Comparison of ENCODE assay signal across 14 mouse cellular contexts in the genomic region with DNA sequence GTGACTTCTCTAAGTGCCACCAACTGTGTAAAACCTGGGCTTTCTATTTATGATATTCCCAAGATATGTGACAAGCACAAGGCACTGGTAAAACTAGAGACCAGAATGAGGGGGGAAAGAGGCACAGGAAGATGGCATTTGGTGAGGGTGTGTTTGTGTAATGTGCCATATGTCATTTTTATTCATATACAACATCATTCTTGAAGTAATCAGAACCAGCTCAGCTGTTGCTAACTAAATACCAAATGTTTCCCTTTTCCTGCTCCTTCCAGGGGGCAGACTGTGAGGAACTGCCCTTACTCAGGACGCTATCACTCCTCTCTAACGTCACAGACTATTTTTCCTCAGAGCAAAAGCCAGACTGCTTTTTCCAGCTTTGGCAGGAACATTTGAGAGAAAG.
A peak's percentile ranks its signal among the peaks of the same experiment; 100 is the strongest.
DNase-seq lines count a peak whose midpoint lies in the region; ATAC-seq and TF ChIP-seq lines count a peak whose summit lies in the region.
"Had no signal": no experiment of that assay in that cellular context is flagged by ENCODE, and none has a peak within 500 bp of the region (broad histone marks: within the 10 kb centered on the region; RNA-seq: fewer than 3 reads in every experiment).

No protein-coding gene starts in this region.

- no peaks in the 10 kb centered on the region for H3K9me3 ChIP-seq in kidney, postnatal 0 days (replicated peaks; ENCODE audit: low read length)
- H3K9me3 ChIP-seq in forebrain, postnatal 0 days (ENCODE audit: low read length) = no peaks in the 10 kb centered on the region
- H3K9me3 ChIP-seq: liver, embryonic 15.5 days had no signal

- H3K36me3 ChIP-seq in kidney, postnatal 0 days (ENCODE audit: insufficient read depth, low read length) = no peaks in the 10 kb centered on the region
- no peaks in the 10 kb centered on the region for H3K36me3 ChIP-seq in forebrain, postnatal 0 days (ENCODE audit: insufficient read depth)
- H3K36me3 ChIP-seq: liver, embryonic 15.5 days had no signal

- peak; percentile 34; the same call in 1 of the 2 replicates for ATAC-seq in frontal cortex, adult (ENCODE audit: low TSS enrichment)
- no peak for ATAC-seq in kidney, postnatal 0 days (replicated peaks; ENCODE audit: low FRiP score, low read depth)
- ATAC-seq in forebrain, postnatal 0 days = peak; percentile 66
- ATAC-seq: inflammation-experienced regulatory T-cells, adult 6 months had no signal

- H3K9ac ChIP-seq in kidney, postnatal 0 days (ENCODE audit: low read depth, low read length) = no peak overlapping the region
- no peak overlapping the region for H3K9ac ChIP-seq in forebrain, postnatal 0 days
- H3K9ac ChIP-seq: liver, embryonic 15.5 days had no signal

- WGBS in kidney, postnatal 0 days = 25% methylated on average over 2 of the region's 2 CpGs
- 54% methylated on average over 2 of the region's 2 CpGs for WGBS in forebrain, postnatal 0 days

- no peak overlapping the region for H3K27ac ChIP-seq in kidney, postnatal 0 days
- peak overlapping the region; percentile 45 for H3K27ac ChIP-seq in brown adipose tissue, adult 24 weeks (replicated peaks; ENCODE audit: low read depth, low read length)
- H3K27ac ChIP-seq in forebrain, postnatal 0 days (ENCODE audit: low read depth, low read length) = no peak overlapping the region
- H3K27ac ChIP-seq: left cerebral cortex, adult 2 months; liver, embryonic 15.5 days had no signal

- peaks cover 5% of the 10 kb centered on the region; the same call in 1 of the 2 replicates for H3K4me1 ChIP-seq in kidney, postnatal 0 days (replicated peaks; ENCODE audit: insufficient read depth, low read length)
- peaks cover 8% of the 10 kb centered on the region; the same call in 1 of the 2 replicates for H3K4me1 ChIP-seq in brown adipose tissue, adult 24 weeks (ENCODE audit: control insufficient read depth, insufficient read depth, insufficient read length, low read length)
- H3K4me1 ChIP-seq in forebrain, postnatal 0 days (ENCODE audit: insufficient read depth) = no peaks in the 10 kb centered on the region
- H3K4me1 ChIP-seq: liver, embryonic 15.5 days had no signal

- no peak overlapping the region for H3K4me2 ChIP-seq in kidney, postnatal 0 days (ENCODE audit: low read length)
- no peak overlapping the region for H3K4me2 ChIP-seq in forebrain, postnatal 0 days (ENCODE audit: low read depth)
- H3K4me2 ChIP-seq: liver, embryonic 15.5 days had no signal

- no peak for TF ChIP-seq CTCF in kidney, postnatal 0 days (IDR thresholded peaks at IDR 0.05; ENCODE audit: low read depth)
- TF ChIP-seq CTCF in forebrain, postnatal 0 days (IDR thresholded peaks at IDR 0.05; ENCODE audit: low read depth) = no peak

- H3K4me3 ChIP-seq in kidney, postnatal 0 days (replicated peaks; ENCODE audit: low read depth, low read length) = no peak overlapping the region
- H3K4me3 ChIP-seq in brown adipose tissue, adult 24 weeks (ENCODE audit: insufficient read depth, low read depth, low read length) = no peak overlapping the region
- H3K4me3 ChIP-seq in forebrain, postnatal 0 days (ENCODE audit: low read depth, low read length) = no peak overlapping the region
- H3K4me3 ChIP-seq: left cerebral cortex, adult 2 months; liver, embryonic 15.5 days had no signal

- H3K27me3 ChIP-seq in kidney, postnatal 0 days (ENCODE audit: insufficient read depth, low read length) = no peaks in the 10 kb centered on the region
- no peaks in the 10 kb centered on the region for H3K27me3 ChIP-seq in forebrain, postnatal 0 days (ENCODE audit: insufficient read depth, low read length)
- H3K27me3 ChIP-seq: CH12.LX; liver, embryonic 15.5 days had no signal

- no peak for DNase-seq in frontal cortex, postnatal 10 days (ENCODE audit: low spot score in 2 of 2)
- peak; percentile 3 for DNase-seq in kidney, postnatal 0 days (ENCODE audit: low spot score)
- DNase-seq in kidney, adult 11 months = no peak
- peak; percentile 33 for DNase-seq in forebrain, postnatal 0 days
- DNase-seq in thymus, postnatal 25 days = no peak
- DNase-seq in B cell, adult 2 months = no peak
- DNase-seq: midbrain, embryonic 14.5 days; thymus, adult 2 months had no signal

Comparison
In these comparisons a context has a peak if more than half of its experiments do, and no peak if none do; other contexts are left out.
1. DNase-seq: peak in kidney, postnatal 0 days (single experiment) and forebrain, postnatal 0 days (single experiment); none in frontal cortex, postnatal 10 days (0 of 2), kidney, adult 11 months (single experiment), thymus, postnatal 25 days (single experiment) and B cell, adult 2 months (0 of 2).